Mouse (Mus musculus) ES-E14 (cell line): ENCODE results near the gene Dennd4b.

ENCODE experiments used
- HCFC1 ChIP-seq: IDR thresholded peaks from 2 replicates; pipeline ENCODE4 v1.6.1; 2012; ENCODE audit warnings: low read length, inconsistent platforms, borderline replicate concordance; ENCODE audit not compliant: insufficient read depth
- MAFK ChIP-seq: IDR thresholded peaks from 2 replicates; pipeline ENCODE4 v1.6.1; 2014; ENCODE audit warnings: mild to moderate bottlenecking, low read depth, low read length, inconsistent platforms; ENCODE audit not compliant: insufficient read depth
- ZC3H11A ChIP-seq: IDR thresholded peaks from 2 replicates; pipeline ENCODE4 v1.6.1; 2012; ENCODE audit warnings: low read depth, mild to moderate bottlenecking, inconsistent platforms, low read length, borderline replicate concordance

DNA sequence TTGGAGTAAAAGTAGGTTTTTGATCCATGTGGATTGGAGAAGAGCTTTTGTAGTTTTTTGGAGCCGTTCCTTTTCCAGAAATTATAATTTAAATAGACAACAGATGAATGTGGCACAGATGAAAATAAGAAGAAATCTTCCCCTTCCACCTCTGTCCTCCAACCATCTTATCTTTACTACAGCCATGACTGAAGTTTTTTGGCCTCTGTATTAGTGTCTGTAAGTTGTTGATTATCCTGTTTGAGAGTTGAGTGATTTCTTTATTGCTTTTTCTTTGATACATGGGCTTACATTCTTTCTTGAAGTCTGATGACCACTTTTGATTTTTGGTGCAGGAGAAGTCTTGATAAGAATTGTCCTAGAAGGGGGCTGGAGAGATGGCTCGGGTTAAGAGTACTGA, 29.7 kb downstream of the Dennd4b start:
- TF ChIP-seq ZC3H11A (no peak), HCFC1 (no peak), MAFK (no peak)
